Mouse (Mus musculus) CD4-positive, CD25-positive, alpha-beta regulatory T cell, adult 2 months (primary cell): ENCODE measurements around the gene Gm9732.
"Not testable (repeated sequence)": the region's sequence is repeated elsewhere in the genome, so short reads cannot be mapped to it uniquely, and the experiment has no call there.

Experiments
- DNase-seq: peaks from one replicate; pipeline ENCODE4 v3.0.0-alpha.2; 2012; ENCODE audit warnings: low read depth, low spot score

Gene Gm9732

DNA sequence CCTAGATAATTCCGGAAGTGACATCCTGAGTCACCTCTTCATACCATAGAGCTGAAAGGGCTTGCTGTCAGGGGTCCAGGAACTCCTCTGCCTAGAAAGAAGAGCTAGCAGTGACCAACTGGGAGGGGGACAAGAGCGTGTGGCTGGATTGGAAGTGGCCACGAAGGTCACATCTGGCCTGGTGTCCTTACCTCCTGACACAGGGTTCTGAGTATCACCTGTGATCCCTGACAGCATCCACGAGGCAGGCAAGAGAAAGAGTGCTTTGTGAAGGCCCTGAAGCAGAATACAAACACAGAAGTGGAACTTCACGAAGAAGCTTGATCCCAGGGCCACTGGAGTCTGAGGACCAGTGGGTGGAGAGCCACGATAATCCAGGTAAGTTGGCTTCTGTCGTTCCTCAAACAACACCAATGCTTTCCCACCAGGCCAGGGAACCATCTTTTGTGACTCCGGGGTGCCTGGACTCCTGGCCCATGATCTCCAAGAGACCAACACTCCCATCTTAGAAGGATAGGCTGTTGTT is at the start of gene Gm9732:
Gene Gm9732, plus strand, starts transcription at position 51 of the 526 bp plus-strand sequence.
- not testable (repeated sequence) for DNase-seq

GRCm38 (mm10) chr14:43235204-43235603 is 39.6 kb upstream of the Gm9732 start, which contains the start of gene Gm8122:
Gene Gm8122, minus strand, starts transcription at chr14:43235304.
- not testable (repeated sequence) for DNase-seq

DNA sequence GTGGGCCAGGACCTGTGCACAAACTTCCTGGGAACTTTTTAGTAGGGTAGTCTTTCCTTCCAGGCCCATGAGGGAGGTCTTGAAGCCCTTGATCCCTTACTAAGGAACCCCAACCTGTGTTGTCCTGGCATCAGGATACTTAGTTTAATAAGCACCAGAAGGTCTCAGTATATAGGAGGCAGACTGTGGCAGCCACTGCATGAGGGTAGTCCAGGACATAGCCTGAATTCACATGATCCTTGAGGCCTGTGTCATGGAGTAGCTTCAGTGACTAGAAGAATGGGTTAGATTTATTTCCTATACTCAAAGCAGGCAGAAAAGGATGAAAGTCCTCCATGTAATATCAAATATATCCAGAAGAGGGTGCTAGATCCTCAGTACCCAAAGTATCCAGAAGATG is 37.1 kb upstream of the Gm9732 start:
- DNase-seq, result not testable (repeated sequence)

DNA sequence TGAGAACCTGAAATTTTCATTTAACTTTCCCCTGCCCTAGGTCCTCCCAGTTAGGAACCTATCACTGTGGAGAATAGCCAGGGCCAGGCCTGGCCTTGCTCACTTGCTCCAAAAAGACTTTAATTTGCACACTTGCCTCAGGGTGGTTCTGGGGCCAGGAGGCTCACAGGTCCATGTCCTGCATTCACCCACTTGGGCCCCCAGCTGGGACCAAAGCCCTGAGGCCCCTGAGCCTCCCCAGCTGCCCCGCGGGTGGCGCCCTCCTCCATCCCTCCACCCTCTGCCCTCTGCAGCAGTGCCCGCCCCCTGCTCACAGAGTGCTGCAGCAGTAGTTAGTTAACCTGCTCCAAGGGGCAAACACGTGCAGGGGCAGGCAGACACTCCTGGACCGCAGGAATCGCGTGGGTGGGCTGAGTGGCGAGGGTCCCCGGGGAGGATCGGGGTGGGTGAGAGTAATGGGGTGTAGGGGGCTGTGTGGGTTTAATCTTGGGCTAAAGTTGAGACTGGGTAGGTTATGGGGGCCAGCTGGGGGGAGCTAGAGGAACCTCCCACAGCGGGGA is 25.1 kb upstream of the Gm9732 start:
- not testable (repeated sequence) for DNase-seq

DNA sequence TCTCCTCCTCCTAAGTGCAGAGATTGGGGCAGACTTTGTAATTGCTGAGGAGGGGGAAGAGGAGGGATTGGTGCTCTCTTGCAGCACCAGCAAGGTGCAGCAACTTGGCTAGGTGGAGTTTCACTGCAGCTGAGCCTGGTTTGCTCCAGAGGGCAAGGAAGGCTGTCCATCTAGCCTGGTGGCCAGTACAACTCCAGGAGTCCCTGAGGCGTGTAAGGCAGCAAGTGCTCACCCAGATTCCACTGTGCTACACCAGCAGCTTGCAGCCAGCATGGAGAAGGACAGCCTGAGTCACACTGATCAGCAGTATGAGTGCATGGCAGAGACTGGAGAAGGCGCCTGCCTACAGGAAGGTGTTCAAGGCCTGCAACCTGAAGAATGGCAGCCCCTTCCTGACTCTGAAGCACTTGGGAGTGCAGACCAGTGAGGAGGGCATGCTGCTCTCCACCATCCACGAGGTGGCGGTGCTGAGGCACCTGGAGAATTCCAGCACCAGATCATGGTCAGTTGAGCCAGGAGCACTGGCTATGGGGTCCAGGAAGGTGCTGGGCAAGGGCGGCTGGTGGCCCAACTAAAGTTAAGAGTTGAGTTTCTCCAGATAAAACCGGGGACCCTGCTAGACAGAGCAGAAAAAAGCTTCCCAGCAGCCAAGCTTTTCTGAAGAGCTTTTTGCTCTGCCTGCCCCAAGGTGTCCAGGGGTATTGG is 24.1 kb upstream of the Gm9732 start:
- DNase-seq, result not testable (repeated sequence)

GRCm38 (mm10) chr14:43256511-43256910 is 18.3 kb upstream of the Gm9732 start:
- DNase-seq, result not testable (repeated sequence)

DNA sequence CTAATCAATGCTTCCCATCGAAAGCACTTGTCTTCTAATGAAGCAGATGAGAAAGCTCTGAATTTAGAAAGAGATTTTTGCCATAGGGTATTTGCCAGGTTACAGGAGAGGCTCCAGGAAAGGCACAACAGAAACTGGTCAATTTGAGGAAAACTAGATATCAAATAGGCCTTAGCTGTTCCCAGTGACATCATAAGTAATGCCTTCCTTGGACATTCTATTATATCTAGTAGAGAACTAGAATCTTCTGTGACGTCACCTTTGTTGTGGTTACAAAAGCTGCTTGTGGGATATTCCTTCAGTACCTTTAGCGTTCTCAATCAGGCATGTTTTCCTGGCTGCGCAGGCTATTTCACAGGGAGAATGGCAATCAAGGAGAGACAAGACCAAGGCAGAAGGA is 16.5 kb upstream of the Gm9732 start, which contains the start of gene Gm8126:
Gene Gm8126, plus strand, starts transcription at position 301 of the 400 bp plus-strand sequence.
- not testable (repeated sequence) for DNase-seq

GRCm38 (mm10) chr14:43263421-43263820 is 11.4 kb upstream of the Gm9732 start:
- not testable (repeated sequence) for DNase-seq

- not testable (repeated sequence) for DNase-seq
These were observed 6.2 kb upstream of the Gm9732 start for GRCm38 (mm10) chr14:43268521-43269084.

- DNase-seq, result not testable (repeated sequence)
These were observed 5.6 kb upstream of the Gm9732 start for GRCm38 (mm10) chr14:43269211-43269610.

GRCm38 (mm10) chr14:43273161-43273560 is 1.7 kb upstream of the Gm9732 start:
- DNase-seq, result not testable (repeated sequence)

GRCm38 (mm10) chr14:43275752-43276151 is 916 bp downstream of the Gm9732 start:
- not testable (repeated sequence) for DNase-seq

DNA sequence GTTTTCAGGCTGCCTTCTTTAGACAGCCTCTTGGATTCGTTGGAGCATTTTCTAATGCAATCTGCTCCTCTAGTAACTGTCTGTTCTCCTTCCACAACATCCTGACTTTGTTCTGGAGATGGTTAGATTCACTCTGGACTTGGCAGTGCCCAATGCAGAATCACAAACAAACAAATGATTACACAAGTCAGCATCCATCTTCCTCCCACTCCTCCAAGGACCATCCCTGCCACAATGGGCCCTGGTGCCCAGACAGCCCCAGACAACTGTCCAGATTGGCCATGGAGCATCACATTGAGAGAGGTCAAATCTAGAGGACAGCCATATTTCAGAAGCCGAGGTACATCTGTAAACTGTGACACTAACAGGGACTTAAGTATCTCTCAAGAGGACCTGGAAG is 2.6 kb downstream of the Gm9732 start:
- not testable (repeated sequence) for DNase-seq

- DNase-seq, result not testable (repeated sequence)
These were observed 3.3 kb downstream of the Gm9732 start for GRCm38 (mm10) chr14:43278146-43278545.

GRCm38 (mm10) chr14:43278681-43279080 is 3.8 kb downstream of the Gm9732 start:
- DNase-seq, result not testable (repeated sequence)

DNA sequence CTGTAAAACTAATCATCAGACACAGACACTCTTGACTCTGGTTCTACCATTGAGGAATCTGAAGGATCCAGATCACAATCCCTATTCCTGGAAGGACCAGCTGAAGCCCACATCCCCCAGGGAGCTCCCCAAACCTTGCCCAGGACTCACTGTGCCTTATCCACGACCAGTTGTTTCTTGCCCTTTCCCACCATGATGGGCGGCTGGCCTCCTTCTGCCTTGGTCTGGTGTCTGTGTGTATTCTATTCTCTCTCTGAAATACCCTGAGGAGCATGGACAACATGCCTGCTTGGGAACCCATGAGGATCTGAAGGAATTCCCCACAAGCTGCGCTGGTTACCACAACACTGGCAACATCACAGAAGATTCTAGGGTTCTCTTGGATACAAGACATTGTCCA is 18.7 kb downstream of the Gm9732 start, which contains the start of gene Gm8127:
Gene Gm8127, minus strand, starts transcription at position 330 of the 400 bp plus-strand sequence.
- not testable (repeated sequence) for DNase-seq

DNA sequence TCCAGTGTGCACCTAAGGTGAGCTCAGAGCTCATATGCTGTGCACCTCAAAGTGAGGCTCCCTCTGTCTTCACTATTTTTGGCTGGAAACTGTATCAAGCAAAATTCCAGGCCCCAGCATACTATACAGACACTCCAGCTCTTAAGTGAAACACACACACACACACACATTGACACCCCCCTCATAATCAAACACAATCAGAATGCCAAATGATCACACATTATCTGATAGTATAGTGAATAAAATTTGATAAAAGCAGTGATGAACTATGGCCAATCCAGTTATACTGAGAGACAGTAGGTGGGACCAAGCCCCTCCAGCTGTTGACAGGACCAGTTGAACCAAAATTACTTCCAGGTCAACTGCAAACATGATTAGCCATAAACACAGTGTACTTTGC is 44.7 kb downstream of the Gm9732 start:
- DNase-seq, result peak; percentile 0

GRCm38 (mm10) chr14:43328603-43329002 is 53.8 kb downstream of the Gm9732 start:
- not testable (repeated sequence) for DNase-seq

DNA sequence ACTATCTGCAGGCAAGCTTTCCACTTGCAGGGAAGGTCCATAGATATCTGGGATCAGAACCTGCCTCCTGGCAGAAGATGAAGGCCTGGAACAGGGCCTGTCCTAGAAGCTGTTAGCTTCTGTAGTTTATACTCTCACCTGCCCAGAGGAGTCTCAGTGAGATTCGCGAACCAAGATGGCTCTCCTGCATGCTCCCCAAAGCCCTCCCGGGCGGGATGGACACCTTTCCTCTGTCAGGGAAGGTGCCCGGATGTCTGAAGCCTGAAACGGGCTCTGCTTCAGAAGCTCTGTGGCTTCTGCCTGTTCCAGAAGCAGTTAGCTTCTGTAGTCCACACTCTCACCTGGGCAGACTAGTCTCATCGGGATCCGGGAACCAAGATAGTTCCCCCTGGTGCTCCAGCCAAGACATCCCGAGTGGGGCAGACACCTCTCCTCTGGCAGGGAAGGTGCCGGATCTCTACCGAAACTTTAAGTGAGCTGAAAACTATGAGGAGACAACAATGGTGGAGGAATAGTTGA is 56.6 kb downstream of the Gm9732 start:
- peak; percentile 1 for DNase-seq

- not testable (repeated sequence) for DNase-seq
These were observed 62.8 kb downstream of the Gm9732 start for GRCm38 (mm10) chr14:43337646-43338045.

- not testable (repeated sequence) for DNase-seq
These were observed 72.9 kb downstream of the Gm9732 start, which contains the start of gene 1700001F09Rik for GRCm38 (mm10) chr14:43347711-43348110. Gene 1700001F09Rik, minus strand, starts transcription at chr14:43347811.

GRCm38 (mm10) chr14:43352944-43353343 is 78.1 kb downstream of the Gm9732 start:
- DNase-seq, result not testable (repeated sequence)
